Mouse (Mus musculus) lung, embryonic 15.5 days (tissue): ENCODE measurements around the gene Cd37. TPM values are rescaled to one million over a fixed set of nuclear protein-coding genes. Genes with fewer than 3 reads are reported as not detected.

Source experiments
- ATAC-seq: fragments of 200-750 bp; cut with Nextera tagmentation; 2 replicates; pipeline ENCODE4 v1.8.0; 2017; ENCODE audit warnings: moderate number of reproducible peaks, borderline replicate concordance; ENCODE audit not compliant: low FRiP score, low TSS enrichment; ENCODE audit errors: extremely low read depth
- H3K27ac ChIP-seq: fragments of 300-500 bp; sonication (generic); 2 replicates; pipeline ENCODE4 v1.5.1; 2015; ENCODE audit warnings: moderate library complexity, mild to moderate bottlenecking, inconsistent platforms
- H3K27me3 ChIP-seq: fragments of 300-500 bp; sonication (generic); 2 replicates; pipeline ENCODE4 v1.6.1; 2015; ENCODE audit warnings: inconsistent platforms
- H3K36me3 ChIP-seq: fragments of 300-500 bp; sonication (generic); 2 replicates; pipeline ENCODE4 v1.6.1; 2015; ENCODE audit warnings: inconsistent platforms
- H3K4me1 ChIP-seq: fragments of 300-500 bp; sonication (generic); 2 replicates; pipeline ENCODE4 v1.6.1; 2015; ENCODE audit warnings: inconsistent platforms
- H3K4me2 ChIP-seq: fragments of 300-500 bp; sonication (generic); 2 replicates; pipeline ENCODE4 v1.6.1; 2015; ENCODE audit warnings: inconsistent platforms, mild to moderate bottlenecking, moderate library complexity
- H3K4me3 ChIP-seq: fragments of 300-500 bp; sonication (generic); 2 replicates; pipeline ENCODE4 v1.5.1; 2015; ENCODE audit warnings: mild to moderate bottlenecking, inconsistent platforms
- H3K9ac ChIP-seq: fragments of 300-500 bp; sonication (generic); 2 replicates; pipeline ENCODE4 v1.6.1; 2015; ENCODE audit warnings: inconsistent platforms
- H3K9me3 ChIP-seq: fragments of 300-500 bp; sonication (generic); 2 replicates; pipeline ENCODE4 v1.6.1; 2016; ENCODE audit warnings: inconsistent platforms
- WGBS: fragments of 180-500 bp; shearing (Covaris S2); methylation state at CpG from one replicate; pipeline ENCODE4 v1.1.7; 2015; 5-methylcytosine and 5-hydroxymethylcytosine counted together
- polyA plus RNA-seq: library from polyadenylated mRNA; unstranded; fragments of >200 nt; fragmentation: Nextera tagmentation; extraction: Ambion mirVana; gene quantifications from 2 replicates; pipeline ENCODE4 v1.2.1, GENCODE M21; 2015

Gene Cd37
- polyA plus RNA-seq = 3.1 and 3.8 TPM in 2 replicates

DNA sequence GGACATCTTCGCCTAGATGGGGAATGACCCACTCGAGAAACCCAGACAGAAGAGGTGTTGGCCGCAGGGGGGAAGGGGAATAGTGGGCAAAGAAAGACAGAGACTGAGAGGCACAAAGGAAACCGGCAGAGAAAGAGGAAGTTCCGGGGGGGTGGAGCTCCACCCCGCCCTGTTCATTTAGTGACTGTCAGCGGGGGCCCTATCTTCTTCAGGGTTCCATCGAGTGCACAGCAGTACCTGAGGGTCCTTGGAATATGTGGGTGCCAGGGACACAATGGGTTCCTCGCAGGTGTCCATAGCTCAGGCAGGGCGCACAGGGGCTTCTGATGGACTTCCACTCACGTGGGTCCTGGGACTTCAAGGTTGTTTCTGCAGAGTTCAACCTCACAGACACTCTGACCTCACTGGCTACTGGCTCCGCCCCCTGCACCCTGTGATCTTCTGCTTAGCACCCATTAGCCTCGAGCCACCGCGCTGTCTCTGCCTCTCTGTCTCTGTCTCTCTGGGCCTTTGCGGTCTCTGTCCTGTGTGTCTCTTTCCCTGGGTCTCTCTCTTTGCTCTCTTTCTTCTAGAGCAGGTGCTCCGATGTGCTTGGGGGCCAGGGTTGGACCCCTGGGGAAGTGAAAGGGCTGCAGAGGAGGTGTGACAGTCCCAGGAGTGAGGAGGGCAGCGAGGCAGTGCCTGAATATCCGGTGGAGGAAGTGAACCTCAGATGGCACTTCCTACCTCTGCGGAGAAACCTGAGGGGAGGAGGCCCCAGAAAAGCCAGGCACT lies at the start of gene Cd37:
Cd37 (minus strand) TSS at position 393 of the 774 bp plus-strand sequence.
- Histone ChIP-seq H3K4me2 (no peak within 1 kb of the TSS; the same call in 1 of the 2 replicates), H3K4me1 (peaks cover 35% of the 10 kb centered on the region), H3K9me3 (no peaks in the 10 kb centered on the region), H3K27me3 (no peaks in the 10 kb centered on the region), H3K27ac (no peak within 1 kb of the TSS), H3K9ac (no peak within 1 kb of the TSS), H3K4me3 (no peak within 1 kb of the TSS), H3K36me3 (no peaks in the 10 kb centered on the region)
- 28% methylated on average over 20 of the region's 20 CpGs for WGBS
- no peak for ATAC-seq

DNA sequence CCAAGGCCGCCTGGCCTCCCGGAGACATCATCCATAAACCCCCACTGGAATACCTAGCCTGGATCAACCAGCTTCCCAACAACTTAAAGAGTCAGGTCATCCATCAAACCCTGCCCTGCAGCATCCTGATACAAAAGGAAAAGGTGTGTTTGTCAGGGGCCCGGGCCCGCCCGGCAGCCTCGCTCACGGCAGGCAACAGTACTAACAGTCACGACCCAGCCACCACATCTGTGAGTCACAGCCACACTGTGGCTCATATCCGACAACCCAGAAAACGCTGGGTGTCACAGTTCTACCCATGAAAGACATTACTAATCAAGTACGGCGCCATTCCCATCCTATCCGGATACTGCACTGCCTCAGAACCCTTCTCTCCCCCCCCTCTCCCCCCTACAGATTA lies 47.6 kb upstream of the Cd37 start:
- no peak overlapping the region for H3K4me2 ChIP-seq
- H3K27me3 ChIP-seq = no peaks in the 10 kb centered on the region
- WGBS = 66% methylated on average over 13 of the region's 13 CpGs
- H3K4me3 ChIP-seq = no peak overlapping the region
- H3K36me3 ChIP-seq = no peaks in the 10 kb centered on the region
- H3K27ac ChIP-seq = no peak overlapping the region
- ATAC-seq = no peak
- no peaks in the 10 kb centered on the region for H3K9me3 ChIP-seq
- H3K9ac ChIP-seq = no peak overlapping the region
- H3K4me1 ChIP-seq = no peaks in the 10 kb centered on the region

DNA sequence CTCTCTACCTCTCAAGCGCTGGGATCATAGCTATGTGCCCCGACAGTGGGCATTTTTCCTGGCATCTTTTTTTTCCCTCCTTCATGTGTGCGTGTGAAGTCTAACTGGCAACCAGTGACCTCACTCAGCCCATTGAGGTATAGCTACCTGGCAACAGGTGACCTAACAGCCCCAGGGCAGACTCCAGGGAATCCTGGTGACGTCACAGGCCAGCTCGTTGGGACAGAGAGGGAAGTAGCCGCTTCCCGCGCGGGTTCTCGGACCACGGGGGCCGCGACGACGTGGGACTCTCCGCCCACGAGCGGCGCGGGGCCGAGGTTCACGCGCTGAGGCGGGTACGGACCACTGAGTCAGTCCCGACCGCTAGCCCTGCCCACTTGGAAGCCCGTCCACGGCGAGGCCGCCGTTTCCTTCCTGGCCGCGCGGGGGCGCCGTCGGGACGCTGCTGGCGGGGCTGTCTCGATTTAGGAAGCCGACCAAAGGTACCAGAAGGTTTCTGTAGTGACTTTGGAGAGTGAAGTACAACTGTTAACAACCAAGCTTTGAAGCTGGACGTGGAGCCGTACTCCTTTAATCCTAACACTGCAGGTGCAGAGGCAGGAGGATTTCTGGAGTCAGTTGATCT lies 38.3 kb upstream of the Cd37 start, which contains the start of gene Slc6a21:
Slc6a21 (plus strand) TSS at position 378 of the 625 bp plus-strand sequence.
- H3K4me3 ChIP-seq = peak within 1 kb of the TSS; percentile 41
- 6% methylated on average over 41 of the region's 44 CpGs for WGBS
- H3K9ac ChIP-seq = peak within 1 kb of the TSS; percentile 41; the same call in 1 of the 2 replicates
- H3K9me3 ChIP-seq = no peaks in the 10 kb centered on the region
- peaks cover 3% of the 10 kb centered on the region; the same call in 1 of the 2 replicates for H3K27me3 ChIP-seq
- H3K4me2 ChIP-seq = peak within 1 kb of the TSS; percentile 74
- no peak for ATAC-seq
- H3K4me1 ChIP-seq = 0 out of 2 replicates have a peak, but pooled peaks cover 3% of the 10 kb centered on the region
- no peak within 1 kb of the TSS for H3K27ac ChIP-seq
- no peaks in the 10 kb centered on the region for H3K36me3 ChIP-seq

DNA sequence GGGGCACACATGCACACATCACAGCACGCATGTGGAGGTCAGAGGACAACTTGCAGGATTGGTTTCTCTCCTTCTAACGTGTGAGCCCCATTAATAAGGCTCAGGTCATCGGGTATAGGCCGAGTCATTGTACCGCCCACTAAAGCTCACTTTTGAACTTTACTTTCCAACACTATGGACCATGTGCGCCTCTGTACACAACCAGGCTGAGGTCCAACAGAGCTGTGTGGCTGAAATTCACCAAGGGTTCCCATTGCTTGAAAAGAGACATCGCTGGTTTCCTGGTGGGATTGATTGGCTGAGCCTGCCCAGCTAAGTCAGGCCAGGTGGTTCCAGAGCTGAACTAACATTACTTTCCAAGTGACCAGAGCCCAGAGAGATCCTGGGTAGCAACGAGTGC lies 34.8 kb upstream of the Cd37 start:
- Histone ChIP-seq H3K4me2 (no peak overlapping the region), H3K4me1 (0 out of 2 replicates have a peak, but pooled peaks cover 3% of the 10 kb centered on the region), H3K4me3 (no peak overlapping the region), H3K9ac (no peak overlapping the region), H3K27me3 (peaks cover 3% of the 10 kb centered on the region; the same call in 1 of the 2 replicates), H3K36me3 (no peaks in the 10 kb centered on the region), H3K27ac (no peak overlapping the region), H3K9me3 (no peaks in the 10 kb centered on the region)
- WGBS = 91% methylated on average over 8 of the region's 8 CpGs
- ATAC-seq = no peak

DNA sequence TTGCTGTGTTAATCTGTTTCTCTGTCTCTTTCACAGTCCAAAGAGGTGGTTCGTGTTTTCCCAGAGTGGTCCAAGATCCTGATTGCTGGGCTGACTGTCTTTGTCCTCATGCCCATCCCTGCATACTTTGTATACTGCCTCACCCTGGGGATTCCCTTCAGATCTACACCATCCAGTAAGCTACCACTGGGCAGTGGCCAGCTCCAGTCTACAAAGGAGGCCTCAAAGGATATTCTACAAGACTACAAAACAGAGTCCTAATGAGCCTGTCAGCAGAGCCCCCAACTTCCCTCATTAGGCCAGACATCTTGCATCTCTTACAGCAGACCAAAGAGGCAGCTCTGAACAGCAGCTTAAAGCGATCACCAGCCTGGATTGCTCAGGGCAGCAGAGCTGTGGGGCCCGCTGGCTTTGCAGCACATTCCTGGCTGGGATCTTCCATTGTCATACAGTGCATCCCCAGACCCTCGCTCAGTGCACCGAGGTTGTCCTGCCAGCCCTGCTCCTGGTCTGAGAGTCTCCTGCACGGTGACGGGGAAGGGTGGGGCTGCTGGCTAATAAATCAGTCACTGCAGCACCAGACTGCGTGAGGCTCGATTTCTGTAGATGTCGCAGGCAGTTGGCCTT lies 34.0 kb upstream of the Cd37 start:
- 59% methylated on average over 10 of the region's 10 CpGs for WGBS
- Histone ChIP-seq H3K27me3 (peaks cover 7% of the 10 kb centered on the region; the same call in 1 of the 2 replicates), H3K9me3 (no peaks in the 10 kb centered on the region), H3K36me3 (no peaks in the 10 kb centered on the region), H3K27ac (no peak overlapping the region), H3K4me2 (no peak overlapping the region), H3K4me3 (no peak overlapping the region), H3K9ac (no peak overlapping the region), H3K4me1 (0 out of 2 replicates have a peak, but pooled peaks cover 3% of the 10 kb centered on the region)
- no peak for ATAC-seq

DNA sequence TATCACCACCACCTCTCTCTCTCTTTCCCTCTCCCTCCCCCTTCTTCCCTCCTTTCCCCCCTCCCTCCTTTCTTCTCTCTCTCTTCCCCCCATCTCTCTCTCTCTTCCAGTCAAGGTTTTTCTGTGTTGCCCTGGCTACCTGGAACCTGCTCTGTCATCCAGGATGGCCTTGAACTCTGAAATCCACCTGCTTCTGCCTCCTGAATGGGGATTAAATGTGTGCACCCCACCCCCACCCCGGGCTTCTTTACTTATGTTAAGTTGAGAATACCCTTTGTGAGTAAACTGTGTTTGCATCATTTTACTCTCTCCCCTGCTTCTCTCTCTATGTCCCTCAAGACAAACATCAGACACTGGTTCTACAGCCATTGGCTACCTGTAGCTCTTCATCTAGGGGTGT lies 26.6 kb upstream of the Cd37 start:
- Histone ChIP-seq H3K9ac (no peak overlapping the region), H3K9me3 (no peaks in the 10 kb centered on the region), H3K36me3 (no peaks in the 10 kb centered on the region), H3K4me3 (no peak overlapping the region), H3K27me3 (peaks cover 5% of the 10 kb centered on the region; the same call in 1 of the 2 replicates), H3K4me1 (peaks cover 7% of the 10 kb centered on the region), H3K4me2 (no peak overlapping the region), H3K27ac (no peak overlapping the region)
- WGBS = 75% methylated on average over 1 of the region's 1 CpGs
- ATAC-seq = no peak

DNA sequence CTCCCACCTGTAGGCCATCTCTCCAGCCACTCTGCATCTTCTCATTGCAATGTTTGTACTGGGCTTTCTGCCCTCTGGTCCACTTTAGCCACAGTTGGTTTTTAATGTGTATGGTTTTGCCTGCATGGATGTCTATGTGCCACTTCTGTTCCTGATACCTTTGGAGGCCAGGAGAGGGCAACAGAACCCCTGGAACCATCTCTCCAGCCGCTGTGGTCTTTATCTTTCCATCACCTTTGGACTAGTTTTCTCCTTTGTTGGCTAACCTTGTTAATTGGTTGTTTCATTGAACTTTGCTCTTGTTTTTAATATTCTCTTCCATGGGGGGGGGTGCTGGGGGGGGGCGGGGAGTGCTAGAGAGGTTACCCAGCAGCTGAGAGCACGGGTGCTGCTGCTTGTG lies 25.4 kb upstream of the Cd37 start:
- Histone ChIP-seq H3K9ac (no peak overlapping the region), H3K4me3 (no peak overlapping the region), H3K27me3 (peaks cover 11% of the 10 kb centered on the region; the same call in 1 of the 2 replicates), H3K36me3 (no peaks in the 10 kb centered on the region), H3K4me2 (no peak overlapping the region), H3K4me1 (peaks cover 7% of the 10 kb centered on the region), H3K27ac (no peak overlapping the region), H3K9me3 (no peaks in the 10 kb centered on the region)
- WGBS = 61% methylated on average over 3 of the region's 3 CpGs
- ATAC-seq = no peak

DNA sequence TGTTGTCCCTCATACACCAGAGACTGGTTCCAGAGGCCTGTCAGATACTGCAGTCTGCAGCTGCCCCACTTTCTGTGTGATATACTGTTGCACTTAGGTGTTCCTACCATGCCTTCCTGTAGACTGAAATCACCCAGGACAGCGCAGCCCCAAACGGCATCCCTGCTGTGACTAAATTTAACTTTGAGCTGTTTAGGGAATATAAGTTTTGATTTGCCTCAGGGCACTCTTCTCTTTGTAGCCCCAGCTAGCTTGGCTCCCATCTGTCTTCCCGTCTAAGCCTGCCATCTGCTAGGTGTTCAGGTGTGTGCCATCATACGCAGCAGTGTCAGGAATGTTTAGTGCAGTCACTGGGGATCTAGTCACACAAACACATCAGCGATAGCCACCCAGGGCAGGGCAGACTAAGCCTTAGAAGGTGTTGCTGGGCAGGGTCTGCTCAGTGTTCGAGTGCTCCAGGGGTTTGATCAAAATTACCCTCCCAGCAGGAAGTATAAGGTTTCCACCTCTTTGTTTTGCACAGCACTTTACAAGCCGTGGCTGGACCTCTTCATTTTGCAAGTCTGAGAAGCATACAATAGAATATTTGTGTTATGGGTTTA lies 24.2 kb upstream of the Cd37 start:
- Histone ChIP-seq H3K4me1 (peaks cover 7% of the 10 kb centered on the region), H3K9me3 (no peaks in the 10 kb centered on the region), H3K27me3 (peaks cover 8% of the 10 kb centered on the region; the same call in 1 of the 2 replicates), H3K27ac (no peak overlapping the region), H3K9ac (no peak overlapping the region), H3K4me2 (no peak overlapping the region), H3K36me3 (no peaks in the 10 kb centered on the region), H3K4me3 (no peak overlapping the region)
- 46% methylated on average over 7 of the region's 7 CpGs for WGBS
- ATAC-seq = no peak

DNA sequence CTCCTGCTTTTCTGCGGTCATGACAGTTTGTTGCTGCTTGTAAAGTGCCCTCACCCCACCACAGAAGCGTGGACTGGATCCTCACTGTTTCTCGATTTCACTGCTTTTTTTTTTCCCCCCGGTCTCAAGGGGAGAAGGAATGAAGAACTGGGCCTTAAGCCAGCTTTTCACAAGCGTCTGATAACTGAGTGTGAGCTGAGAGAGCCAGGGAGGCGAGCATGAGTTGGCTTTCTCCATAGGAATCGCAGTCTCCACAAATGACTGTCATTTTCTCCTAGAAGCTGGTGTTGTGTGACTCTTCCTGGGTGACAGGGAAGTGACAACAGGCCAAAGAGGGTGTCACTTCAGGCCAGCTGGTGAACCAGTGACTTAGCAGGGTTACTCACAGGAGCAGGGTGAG lies 23.4 kb upstream of the Cd37 start:
- Histone ChIP-seq H3K4me2 (no peak overlapping the region), H3K9me3 (no peaks in the 10 kb centered on the region), H3K27ac (no peak overlapping the region), H3K36me3 (no peaks in the 10 kb centered on the region), H3K9ac (no peak overlapping the region), H3K4me1 (peaks cover 7% of the 10 kb centered on the region), H3K27me3 (0 out of 2 replicates have a peak, but pooled peaks cover 6% of the 10 kb centered on the region), H3K4me3 (no peak overlapping the region)
- WGBS = 23% methylated on average over 7 of the region's 7 CpGs
- ATAC-seq = no peak; the same call in 1 of the 2 replicates

DNA sequence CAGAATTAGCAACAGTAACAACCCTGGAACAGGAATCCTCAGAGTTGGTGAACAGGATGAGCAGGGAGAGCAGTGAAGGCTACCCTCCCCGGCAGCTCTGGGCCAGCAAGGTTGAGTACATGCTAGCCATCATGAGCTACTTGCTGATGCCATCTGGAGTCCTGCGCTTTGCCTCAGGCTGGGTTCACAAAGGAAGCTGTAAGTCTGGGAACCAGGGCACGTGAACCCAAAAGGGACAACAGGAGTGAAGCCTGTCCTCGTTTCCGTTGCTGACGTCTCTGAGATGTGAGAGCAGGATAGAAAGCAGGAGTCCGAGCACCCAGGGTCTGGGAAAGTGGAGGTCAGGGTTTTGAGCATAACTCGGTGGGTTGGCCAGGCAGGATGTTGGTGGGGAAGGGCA lies 20.4 kb upstream of the Cd37 start:
- ATAC-seq = no peak
- 85% methylated on average over 8 of the region's 8 CpGs for WGBS
- H3K9ac ChIP-seq = no peak overlapping the region
- no peaks in the 10 kb centered on the region for H3K9me3 ChIP-seq
- H3K4me1 ChIP-seq = peaks cover 7% of the 10 kb centered on the region
- H3K4me3 ChIP-seq = no peak overlapping the region
- no peak overlapping the region for H3K4me2 ChIP-seq
- H3K27ac ChIP-seq = no peak overlapping the region
- no peaks in the 10 kb centered on the region for H3K36me3 ChIP-seq
- H3K27me3 ChIP-seq = 0 out of 2 replicates have a peak, but pooled peaks cover 6% of the 10 kb centered on the region

DNA sequence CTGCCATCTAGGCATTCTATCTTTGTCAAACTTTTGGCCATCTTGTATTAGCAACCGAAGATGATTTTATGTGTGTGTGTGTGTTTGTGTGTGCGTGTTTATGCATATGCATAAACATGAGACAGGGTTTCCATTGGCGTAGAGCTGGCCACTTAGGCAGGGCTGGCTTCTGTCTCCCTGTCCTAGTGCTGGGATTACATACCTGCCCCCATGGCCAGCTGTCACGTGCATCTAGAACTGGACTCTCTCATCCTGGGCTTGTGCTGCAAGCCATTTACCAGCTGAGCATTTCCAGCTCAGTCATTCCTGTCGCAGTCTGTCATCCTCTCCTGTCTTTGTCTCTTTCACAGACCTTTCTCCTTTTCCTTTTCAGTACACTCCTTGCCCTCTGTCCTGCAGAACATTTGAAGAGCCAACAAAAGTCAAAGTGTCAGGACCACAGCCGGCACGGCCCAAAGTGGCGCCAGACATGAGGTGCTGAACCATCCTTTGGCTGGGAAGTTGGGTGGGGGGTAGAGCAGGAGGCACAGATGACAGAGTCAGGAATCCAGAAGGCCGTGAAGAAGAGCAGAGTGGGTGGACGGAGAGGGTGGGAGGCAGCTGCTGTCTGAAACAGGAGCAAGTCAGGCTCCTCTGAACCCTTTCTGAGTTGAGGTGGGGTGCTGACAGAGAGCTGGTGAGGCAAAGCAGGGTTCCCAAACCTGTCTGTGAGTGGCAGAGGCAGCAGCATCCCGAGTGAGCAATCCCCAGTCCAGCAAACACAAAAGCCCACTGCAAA lies 18.3 kb upstream of the Cd37 start:
- Histone ChIP-seq H3K4me1 (0 out of 2 replicates have a peak, but pooled peaks cover under 1% of the 10 kb centered on the region), H3K4me2 (no peak overlapping the region), H3K36me3 (no peaks in the 10 kb centered on the region), H3K27ac (no peak overlapping the region), H3K9ac (no peak overlapping the region), H3K27me3 (0 out of 2 replicates have a peak, but pooled peaks cover 6% of the 10 kb centered on the region), H3K4me3 (no peak overlapping the region), H3K9me3 (no peaks in the 10 kb centered on the region)
- ATAC-seq = no peak
- WGBS = 49% methylated on average over 11 of the region's 11 CpGs
